Mouse (Mus musculus): Measurements from ENCODE around the gene Bloc1s3. TPM values are rescaled to one million over a fixed set of nuclear protein-coding genes. Genes with fewer than 3 reads are reported as not detected.

Bloc1s3 gene
- total RNA-seq (2021) = 1 to 10 TPM; 2.0 to 2.2 TPM
- long read RNA-seq, experiment 1, partial matches to known transcripts = 0 of 2 reads
- long read RNA-seq, experiment 1, other reads (novel, unspliced or antisense) = 1 of 2 reads
- long read RNA-seq, experiment 2, partial matches to known transcripts = 0 of 4 reads
- long read RNA-seq, experiment 2, other reads (novel, unspliced or antisense) = 0 of 4 reads

GRCm38 (mm10) chr7:19508150-19508923, at the start of gene Bloc1s3, which contains the start of gene Trappc6a:
Gene Bloc1s3 (minus strand): TSS chr7:19508367.
Gene Trappc6a (plus strand): TSS chr7:19508395.
- intact Hi-C loops (cut with DNase I) = no loop called here
- peak; percentile 91 to 93 for DNase-seq

GRCm38 (mm10) chr7:19557086-19557485, 48.9 kb upstream of the Bloc1s3 start:
- intact Hi-C loops (cut with DNase I) = no loop called here
- no peak for DNase-seq

DNA sequence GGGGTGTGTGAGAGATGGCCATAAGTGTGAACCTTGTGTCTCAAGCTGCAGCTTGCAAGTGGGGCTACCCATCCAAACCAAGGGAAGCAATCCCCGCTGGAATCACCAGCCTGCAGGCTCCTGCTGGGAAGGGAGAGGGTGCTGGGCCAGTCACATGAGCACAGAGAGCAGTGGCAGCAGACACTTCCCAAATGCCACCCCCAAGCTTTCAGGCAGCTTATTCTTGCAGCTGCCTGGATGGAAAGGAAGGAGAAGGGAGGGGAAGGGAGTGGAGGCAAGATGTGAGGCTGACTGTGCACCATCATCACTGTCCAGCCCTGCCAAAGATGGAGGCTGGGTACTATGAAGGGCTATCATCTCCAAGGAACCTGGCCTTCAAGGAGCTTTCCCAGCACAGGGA, 46.0 kb upstream of the Bloc1s3 start:
- intact Hi-C loops (cut with DNase I) = no loop called here
- no peak for DNase-seq

- no peak for DNase-seq
- intact Hi-C loops (cut with DNase I) = no loop called here
Observed at GRCm38 (mm10) chr7:19552443-19552842, 44.3 kb upstream of the Bloc1s3 start.

- no peak for DNase-seq
- intact Hi-C loops (cut with DNase I) = no loop called here
Observed at GRCm38 (mm10) chr7:19551634-19552033, 43.5 kb upstream of the Bloc1s3 start.

- no peak for DNase-seq
- intact Hi-C loops (cut with DNase I) = no loop called here
Observed at GRCm38 (mm10) chr7:19549394-19549793, 41.2 kb upstream of the Bloc1s3 start.

DNA sequence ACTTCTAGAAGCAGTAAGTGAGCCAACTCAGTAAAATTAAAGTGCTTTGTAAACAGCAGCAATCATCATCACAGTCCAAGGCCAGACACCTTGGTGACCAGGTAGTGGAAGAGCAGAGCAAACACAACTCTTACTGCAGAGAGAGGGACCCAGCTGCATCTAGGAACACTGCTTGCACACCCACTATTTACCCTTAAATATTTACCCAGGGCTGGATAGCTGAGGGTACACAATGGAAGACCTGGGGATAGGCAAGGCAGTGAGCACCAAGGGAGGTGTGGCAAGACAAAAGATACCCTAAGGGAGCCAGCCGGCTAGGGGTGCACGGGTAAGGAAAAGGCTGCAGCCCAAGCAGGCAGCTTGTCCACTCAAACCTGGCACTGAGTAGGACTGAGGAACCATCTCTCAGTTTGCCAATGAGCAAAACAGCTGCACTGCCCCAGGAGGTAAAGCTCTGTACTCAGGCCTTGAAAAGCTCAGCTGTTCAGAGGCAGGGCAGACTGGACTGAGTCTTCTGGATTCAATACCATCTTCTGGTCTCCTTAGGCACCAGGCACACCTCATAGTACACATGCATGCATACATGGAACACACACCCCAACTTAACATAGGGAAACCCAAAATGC, 39.3 kb upstream of the Bloc1s3 start:
- DNase-seq = no peak
- intact Hi-C loops (cut with DNase I) = no loop called here

- intact Hi-C loops (cut with DNase I) = no loop called here
- DNase-seq = no peak
Observed at GRCm38 (mm10) chr7:19546007-19546406, 37.8 kb upstream of the Bloc1s3 start.

GRCm38 (mm10) chr7:19543584-19543983, 35.4 kb upstream of the Bloc1s3 start:
- DNase-seq = peak in 1 of 2 experiments; percentile 48
- intact Hi-C loops (cut with DNase I) = no loop called here

GRCm38 (mm10) chr7:19542155-19542691, 34.1 kb upstream of the Bloc1s3 start:
- intact Hi-C loops (cut with DNase I) = no loop called here
- peak in 1 of 2 experiments; percentile 26 for DNase-seq

- no peak for DNase-seq
- intact Hi-C loops (cut with DNase I) = no loop called here
Observed at GRCm38 (mm10) chr7:19541681-19542154, 33.6 kb upstream of the Bloc1s3 start.

DNA sequence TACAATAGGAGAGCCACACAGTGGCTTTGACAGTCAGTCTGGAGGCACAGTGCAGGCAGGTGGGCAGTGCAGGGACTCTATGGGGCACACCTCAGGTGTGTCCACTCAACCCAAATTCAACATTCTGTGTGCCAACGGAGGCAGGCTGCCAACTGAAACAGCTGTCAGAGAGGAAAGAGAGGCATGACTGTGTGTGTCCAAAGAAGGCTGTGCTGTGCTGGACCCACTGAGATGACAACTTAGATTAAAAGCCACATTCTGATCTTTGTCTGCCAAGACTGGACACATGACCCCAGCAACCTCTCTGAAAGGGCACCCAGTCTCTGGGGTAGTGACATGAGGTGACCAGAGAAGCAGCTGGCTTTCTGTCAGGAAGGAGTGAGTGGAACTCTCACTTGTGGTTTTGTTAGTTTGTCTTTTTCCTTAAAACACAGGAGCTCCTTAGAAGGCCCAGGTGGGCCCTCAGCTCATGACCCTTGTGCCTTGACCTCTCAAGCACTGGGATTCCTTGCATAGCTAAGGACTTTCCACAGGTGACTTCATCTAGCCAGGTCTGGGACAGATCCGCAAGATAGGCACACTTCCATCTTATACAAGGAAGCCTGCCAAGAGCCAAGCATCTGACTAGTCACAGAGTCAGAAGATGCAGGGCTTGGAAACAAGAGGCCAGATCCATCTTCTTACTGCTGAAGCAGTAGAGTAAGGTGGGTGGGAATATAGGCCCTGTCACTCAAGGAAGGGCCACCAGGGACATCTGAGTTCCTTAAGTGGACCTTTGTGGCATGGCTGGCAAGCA, 32.8 kb upstream of the Bloc1s3 start:
- no peak for DNase-seq
- intact Hi-C loops (cut with DNase I) = no loop called here

DNA sequence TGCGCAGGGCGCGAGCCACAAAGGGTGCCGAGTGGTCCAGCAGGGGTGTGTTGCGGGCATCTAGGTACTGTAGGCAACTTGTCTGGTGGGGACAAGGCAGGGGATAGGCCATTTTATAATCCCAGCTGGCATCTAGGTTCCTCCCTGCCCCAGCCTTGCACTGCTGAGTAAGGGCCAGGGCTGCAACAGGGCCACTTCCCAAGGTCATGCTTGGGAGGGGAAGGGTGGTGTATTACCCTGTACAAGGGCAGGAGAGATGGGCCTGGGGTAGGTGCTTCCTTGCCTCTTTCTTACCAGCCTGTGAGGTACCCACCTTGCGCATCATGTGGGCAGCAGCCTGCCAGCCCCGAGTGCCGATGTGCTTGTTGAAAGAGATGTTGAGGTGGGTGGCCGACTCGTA, 26.5 kb upstream of the Bloc1s3 start:
- intact Hi-C loops (cut with DNase I) = no loop called here
- no peak for DNase-seq

GRCm38 (mm10) chr7:19532240-19532639, 24.1 kb upstream of the Bloc1s3 start:
- intact Hi-C loops (cut with DNase I) = no loop called here
- DNase-seq = no peak

DNA sequence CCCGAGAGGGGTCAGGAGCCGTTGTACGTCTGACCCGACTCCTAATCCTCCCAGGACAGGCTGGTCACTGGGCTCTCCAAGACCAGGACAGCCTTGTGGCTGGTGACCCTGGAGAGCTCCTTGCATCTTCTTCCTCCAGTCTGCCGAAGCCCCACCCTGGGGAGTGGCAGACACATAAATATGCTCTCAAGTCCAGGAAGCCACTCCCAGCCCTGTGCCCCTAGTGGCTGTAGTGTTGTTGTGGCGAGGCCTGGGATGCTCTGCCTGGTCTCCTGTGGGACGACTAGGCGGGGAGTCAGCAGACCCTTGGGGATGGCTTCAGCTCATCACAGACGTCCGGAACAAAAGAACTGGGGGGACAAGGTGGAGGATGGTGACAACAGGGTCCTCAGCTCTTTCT, 22.9 kb upstream of the Bloc1s3 start:
- DNase-seq = no peak
- intact Hi-C loops (cut with DNase I) = no loop called here

- intact Hi-C loops (cut with DNase I) = no loop called here
- no peak for DNase-seq
Observed at GRCm38 (mm10) chr7:19525105-19525481, 16.9 kb upstream of the Bloc1s3 start.

GRCm38 (mm10) chr7:19524420-19525104, 16.4 kb upstream of the Bloc1s3 start:
- intact Hi-C loops (cut with DNase I) = no loop called here
- no peak for DNase-seq

GRCm38 (mm10) chr7:19523757-19524419, 15.7 kb upstream of the Bloc1s3 start:
- DNase-seq = peak; percentile 65 to 70

GRCm38 (mm10) chr7:19523017-19523756, 15.0 kb upstream of the Bloc1s3 start:
- no peak for DNase-seq
- intact Hi-C loops (cut with DNase I) = no loop called here

More at GRCm38 (mm10) chr7:19523757-19524419, 15.7 kb upstream of the Bloc1s3 start:
- intact Hi-C loops (cut with DNase I) = no loop called here
